8 mouse cellular contexts compared by ENCODE assay signal in genomic region chr17:33089220-33089949, GRCm38 (mm10). TPM values are rescaled to one million over a fixed set of nuclear protein-coding genes. Genes with fewer than 3 reads are reported as not detected.
DNase-seq lines count a peak whose midpoint lies in the region; ATAC-seq lines count a peak whose summit lies in the region.

TSS of gene Zfp563 (plus strand) at chr17:33089310.

- peak; percentile 79 for DNase-seq in T-cell, adult 2 months (ENCODE audit: low spot score)
- peak; percentile 93 to 97 for DNase-seq in cerebellum, postnatal 36 days
- DNase-seq in frontal cortex, postnatal 36 days (ENCODE audit: low spot score in 2 of 2): peak; percentile 95 to 96
- peak; percentile 89 for DNase-seq in left cerebral cortex, adult 11 months (ENCODE audit: low spot score)
- peak; percentile 95 for DNase-seq in lung, postnatal 4 days
- peak; percentile 93 for DNase-seq in retina, postnatal 7 days (ENCODE audit: low read depth, low spot score)
- peak; percentile 92 for DNase-seq in urinary bladder, adult 2 months (ENCODE audit: low spot score)

- H3K4me1 ChIP-seq in hindbrain, embryonic 15.5 days (replicated peaks): peaks cover 24% of the 10 kb centered on the region

- WGBS in hindbrain, embryonic 15.5 days: 5% methylated on average over 34 of the region's 34 CpGs

- H3K4me3 ChIP-seq in hindbrain, embryonic 15.5 days: peak within 1 kb of the TSS; percentile 71

- H3K9me3 ChIP-seq in hindbrain, embryonic 15.5 days: no peaks in the 10 kb centered on the region

- 0 out of 2 replicates have a peak, but pooled peaks cover 3% of the 10 kb centered on the region for H3K27me3 ChIP-seq in hindbrain, embryonic 15.5 days

- H3K4me2 ChIP-seq in hindbrain, embryonic 15.5 days: peak within 1 kb of the TSS; percentile 74

- H3K36me3 ChIP-seq in hindbrain, embryonic 15.5 days: no peaks in the 10 kb centered on the region

- peak; percentile 93 for ATAC-seq in hindbrain, embryonic 15.5 days (ENCODE audit: low FRiP score, low read depth)

- peak within 1 kb of the TSS; percentile 78 for H3K9ac ChIP-seq in hindbrain, embryonic 15.5 days

- peak within 1 kb of the TSS; percentile 92 for H3K27ac ChIP-seq in hindbrain, embryonic 15.5 days (replicated peaks)

RNA-seq across cellular contexts. Expression of gene Zfp563, which starts in this region (rescaled TPM):
- 19.1 and 23.9 TPM in 2 replicates for polyA plus RNA-seq in hindbrain, embryonic 15.5 days (2015; fragmentation: Nextera tagmentation; extraction: Ambion mirVana)
- 4.7 and 5.5 TPM in 2 replicates for polyA plus RNA-seq in urinary bladder, adult 2 months (2012; rRNA removed)

Comparison
In these comparisons a context has a peak if more than half of its experiments do, and no peak if none do; other contexts are left out.
1. Peak in every context shown above with its lines: DNase-seq, ATAC-seq, H3K4me3 ChIP-seq and H3K27ac ChIP-seq.